Mouse (Mus musculus) thymus, postnatal 14 days (tissue): Measurements from ENCODE around the gene Cnn2.

Experiments
- DNase-seq: peaks from one replicate; pipeline ENCODE4 v3.0.0; 2021

The Cnn2 gene

DNA sequence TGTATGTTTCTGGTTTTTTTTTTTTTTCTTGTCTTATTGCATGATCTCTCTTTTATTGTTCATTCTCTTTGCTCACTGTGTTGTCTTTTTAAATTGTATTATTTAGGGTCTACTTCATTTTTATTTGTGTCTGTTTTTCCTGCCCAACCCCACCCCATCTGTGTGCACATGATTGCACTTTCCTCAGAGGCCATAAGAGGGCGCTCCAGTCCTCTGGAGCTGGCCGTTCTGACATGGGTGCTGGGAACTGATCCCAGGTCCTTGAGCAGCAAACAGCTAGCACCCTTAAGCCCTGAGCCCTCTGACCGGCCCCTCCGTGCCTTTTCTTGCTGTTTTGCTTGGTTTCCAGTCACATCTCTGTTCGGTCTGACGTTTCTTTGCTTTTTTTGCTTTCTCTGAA lies 3.2 kb downstream of the Cnn2 start:
- no peak for DNase-seq

DNA sequence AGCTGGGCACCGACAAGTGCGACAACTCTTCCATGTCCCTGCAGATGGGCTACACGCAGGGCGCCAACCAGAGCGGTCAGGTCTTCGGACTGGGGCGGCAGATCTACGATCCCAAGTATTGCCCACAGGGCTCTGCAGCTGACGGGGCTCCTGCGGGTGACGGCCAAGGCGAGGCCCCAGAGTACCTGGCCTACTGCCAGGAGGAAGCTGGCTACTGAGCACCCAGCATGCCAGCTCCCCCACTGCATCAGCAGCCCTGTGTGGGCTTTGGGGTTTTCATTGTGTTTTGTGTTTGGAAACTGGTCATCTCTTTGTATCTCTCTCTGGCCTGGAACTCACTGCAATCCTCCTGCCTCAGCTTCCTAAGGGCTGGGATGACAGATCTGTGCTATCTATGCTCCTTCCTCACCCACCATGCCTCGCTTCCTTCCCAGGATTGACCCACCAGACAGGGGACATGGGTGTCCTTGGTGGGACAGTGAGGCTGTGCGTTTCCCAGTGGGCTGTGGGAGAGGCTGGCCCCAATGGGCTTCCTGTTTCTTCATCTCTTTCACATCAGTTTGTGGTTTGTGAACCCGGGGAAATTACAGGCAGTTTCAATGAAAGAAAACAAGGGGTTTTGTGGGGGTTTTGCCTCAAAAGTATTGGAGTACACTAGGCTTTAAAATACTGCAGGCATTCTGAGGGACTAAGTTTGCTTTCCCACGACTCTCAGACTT lies 6.2 kb downstream of the Cnn2 start:
- DNase-seq: peak; percentile 41

- no peak for DNase-seq
Measured at GRCm38 (mm10) chr10:79995636-79996035, 7.3 kb downstream of the Cnn2 start.

DNA sequence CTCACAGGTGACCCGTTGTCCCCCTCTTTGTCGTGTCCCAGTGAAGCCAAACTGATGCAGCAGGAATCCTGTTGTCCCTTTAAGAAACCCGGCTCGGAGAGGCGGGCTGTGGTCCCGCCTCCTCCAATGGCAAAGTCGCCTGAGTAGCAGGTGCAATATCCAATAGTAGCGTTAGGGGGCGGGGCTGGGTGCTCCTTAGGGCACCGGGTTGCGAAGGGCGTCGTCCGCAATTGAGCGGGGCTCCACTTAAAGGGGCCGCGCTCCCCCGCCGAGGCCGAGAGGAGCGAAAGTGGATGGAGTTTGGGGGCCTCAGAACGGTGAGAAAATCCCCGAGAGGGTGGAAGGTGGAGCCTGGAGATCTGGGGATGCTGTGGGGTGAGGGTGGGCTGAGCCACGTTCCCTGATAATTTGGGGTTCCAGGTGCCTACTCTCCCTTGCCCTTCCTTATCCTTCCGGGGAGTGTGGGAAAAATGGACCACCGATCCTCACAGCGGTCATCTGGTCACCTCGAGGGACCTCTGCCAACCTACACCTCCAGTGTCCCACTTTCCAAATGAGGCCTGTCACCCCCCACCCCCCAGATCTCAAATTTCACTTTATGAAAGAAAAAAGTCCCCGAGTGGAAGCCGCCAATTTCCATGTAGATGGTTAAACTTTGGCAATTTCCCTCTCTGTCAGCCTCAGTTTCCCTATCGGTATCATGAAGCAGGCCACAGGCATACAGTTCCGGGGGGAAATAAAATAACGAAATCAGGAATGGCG lies 8.1 kb downstream of the Cnn2 start, which contains the start of gene Abca7:
Gene Abca7, plus strand, starts transcription at position 223 of the 762 bp plus-strand sequence.
- peak; percentile 99 for DNase-seq

DNA sequence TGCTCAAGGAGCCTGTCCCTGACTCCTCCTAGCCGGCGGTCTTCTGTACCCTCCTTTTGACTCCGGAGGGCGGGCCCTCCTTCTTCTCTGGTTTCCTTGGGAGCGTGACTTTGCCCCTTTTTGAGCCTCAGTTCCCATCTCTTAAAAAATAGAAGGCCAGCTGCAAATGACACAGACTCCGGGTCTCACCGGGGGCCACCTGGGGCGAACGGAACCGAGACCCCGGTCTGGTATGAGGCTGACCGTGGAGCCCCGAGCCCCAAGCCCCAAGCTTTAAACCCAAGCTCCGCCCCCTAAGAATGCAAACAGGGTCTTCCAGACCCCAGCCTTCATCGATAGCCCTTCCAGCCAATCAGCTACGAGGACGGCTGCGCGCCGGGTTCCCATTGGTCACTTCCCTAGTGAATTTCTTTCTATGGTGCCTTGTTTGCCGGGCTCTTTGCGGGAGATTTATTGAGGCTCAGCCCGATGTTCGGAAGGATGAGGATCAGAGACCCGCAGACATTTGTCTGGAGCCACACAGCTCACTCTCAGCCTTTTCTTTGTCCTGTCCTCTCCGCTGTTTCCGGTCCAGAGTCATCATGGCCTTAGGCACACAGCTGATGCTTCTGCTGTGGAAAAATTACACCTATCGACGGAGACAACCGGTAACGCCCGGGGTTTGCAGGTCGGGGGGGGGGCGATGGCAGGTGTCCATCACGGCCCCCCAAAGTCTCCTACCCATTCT lies 8.8 kb downstream of the Cnn2 start:
- DNase-seq: peak; percentile 85

- DNase-seq: no peak
Measured at GRCm38 (mm10) chr10:79997819-79998218, 9.4 kb downstream of the Cnn2 start.

DNA sequence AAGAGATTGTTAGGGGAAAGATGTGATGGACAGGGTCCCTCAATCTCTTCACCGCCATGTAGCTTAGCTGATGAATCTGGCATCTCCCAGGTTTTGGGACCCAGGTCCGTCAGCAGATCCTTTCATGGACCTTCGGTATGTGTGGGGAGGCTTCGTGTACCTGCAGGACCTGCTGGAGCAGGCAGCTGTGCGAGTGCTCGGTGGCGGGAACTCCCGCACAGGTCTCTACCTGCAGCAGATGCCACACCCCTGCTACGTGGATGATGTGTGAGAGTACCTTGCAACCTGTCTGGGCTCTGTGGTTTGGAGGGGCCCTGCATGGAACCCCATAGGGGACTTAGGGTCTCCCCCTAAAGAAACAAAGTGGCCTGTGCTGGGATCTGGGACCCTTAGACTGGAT lies 13.6 kb downstream of the Cnn2 start:
- no peak for DNase-seq

- DNase-seq: no peak
Measured at GRCm38 (mm10) chr10:80002829-80003228, 14.4 kb downstream of the Cnn2 start.

- no peak for DNase-seq
Measured at GRCm38 (mm10) chr10:80003374-80004232, 15.2 kb downstream of the Cnn2 start.

- DNase-seq: no peak
Measured at GRCm38 (mm10) chr10:80004233-80004705, 15.9 kb downstream of the Cnn2 start.

DNA sequence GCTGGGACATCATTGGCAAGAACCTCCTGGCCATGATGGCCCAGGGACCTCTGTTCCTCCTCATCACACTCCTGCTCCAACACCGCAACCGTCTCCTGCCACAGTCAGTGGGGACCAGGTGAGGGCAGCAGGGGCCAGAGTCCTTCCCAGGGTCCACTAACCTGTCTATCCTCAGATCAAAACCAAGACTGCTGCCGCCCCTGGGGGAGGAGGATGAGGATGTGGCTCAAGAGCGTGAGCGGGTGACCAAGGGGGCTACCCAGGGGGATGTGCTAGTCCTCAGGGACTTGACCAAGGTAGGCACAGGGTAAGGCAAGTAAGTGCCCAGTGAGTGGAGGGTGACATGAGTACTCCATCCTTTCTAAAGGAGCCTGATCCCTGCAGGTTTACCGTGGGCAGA lies 23.4 kb downstream of the Cnn2 start:
- no peak for DNase-seq

- DNase-seq: no peak
Measured at GRCm38 (mm10) chr10:80013609-80014008, 25.2 kb downstream of the Cnn2 start.

GRCm38 (mm10) chr10:80014484-80015290 lies 26.3 kb downstream of the Cnn2 start:
- peak; percentile 71 for DNase-seq

GRCm38 (mm10) chr10:80015583-80015982 lies 27.2 kb downstream of the Cnn2 start:
- peak; percentile 26 for DNase-seq

DNA sequence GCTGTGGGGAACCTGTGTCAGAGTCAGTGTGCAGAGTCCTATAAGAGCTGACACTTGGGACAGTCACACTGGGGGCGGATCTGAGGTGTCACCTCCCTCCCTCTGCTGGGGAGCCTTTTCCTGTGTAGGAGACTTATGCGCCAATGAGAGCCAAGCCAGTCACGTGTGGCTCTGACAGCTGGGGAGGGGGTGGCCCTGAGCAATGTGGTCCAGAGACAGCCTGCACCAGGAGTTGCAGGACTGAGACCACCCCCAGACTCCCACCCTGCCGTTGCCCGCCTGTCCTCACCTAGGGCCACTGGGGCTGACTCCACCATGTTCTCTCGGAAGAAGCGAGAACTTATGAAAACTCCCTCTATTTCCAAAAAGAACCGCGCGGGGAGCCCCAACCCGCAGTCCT lies 28.1 kb downstream of the Cnn2 start, which contains the start of gene Arhgap45:
Gene Arhgap45, plus strand, starts transcription at position 143 of the 400 bp plus-strand sequence.
- DNase-seq: peak; percentile 92

GRCm38 (mm10) chr10:80016931-80017330 lies 28.5 kb downstream of the Cnn2 start:
- no peak for DNase-seq

GRCm38 (mm10) chr10:80017361-80017760 lies 29.0 kb downstream of the Cnn2 start:
- peak; percentile 98 for DNase-seq

DNA sequence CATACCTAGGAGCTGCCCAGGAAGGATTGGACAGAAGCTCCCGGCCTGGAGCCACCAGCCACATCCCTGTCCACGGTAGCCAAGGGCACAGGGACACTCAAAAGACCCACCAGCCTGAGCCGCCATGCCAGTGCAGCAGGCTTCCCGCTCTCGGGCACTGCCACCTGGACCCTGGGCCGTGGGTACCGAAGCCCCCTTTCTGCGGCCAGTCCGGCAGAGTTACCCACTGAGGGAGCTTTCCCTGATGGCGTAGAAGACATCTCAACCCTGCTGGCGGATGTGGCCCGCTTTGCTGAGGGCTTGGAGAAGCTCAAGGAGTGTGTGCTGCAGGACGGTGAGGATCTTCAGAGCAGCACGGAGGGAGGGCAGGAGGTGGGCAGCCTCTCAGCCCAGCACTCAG lies 29.4 kb downstream of the Cnn2 start:
- DNase-seq: peak; percentile 76

- peak; percentile 74 for DNase-seq
Measured at GRCm38 (mm10) chr10:80018739-80019297, 30.4 kb downstream of the Cnn2 start.

- DNase-seq: peak; percentile 28
Measured at GRCm38 (mm10) chr10:80019471-80020131, 31.2 kb downstream of the Cnn2 start.

GRCm38 (mm10) chr10:80020191-80020590 lies 31.8 kb downstream of the Cnn2 start:
- DNase-seq: no peak
